Mouse (Mus musculus) intestine, embryonic 16.5 days (tissue): ENCODE results near the gene Rasl11a. TPM values are rescaled to one million over a fixed set of nuclear protein-coding genes. Genes with fewer than 3 reads are reported as not detected.

ENCODE experiments used
- ATAC-seq: fragments of 200-750 bp; cut with Nextera tagmentation; 2 replicates; pipeline ENCODE4 v1.8.0; 2017; ENCODE audit warnings: moderate TSS enrichment, moderate library complexity
- H3K27ac ChIP-seq: fragments of 300-500 bp; sonication (generic); 2 replicates; pipeline ENCODE4 v1.5.1; 2014; ENCODE audit warnings: mild to moderate bottlenecking, low read length
- H3K27me3 ChIP-seq: fragments of 300-500 bp; sonication (generic); replicated peaks from 2 replicates; pipeline ENCODE4 v1.6.1; 2014; ENCODE audit warnings: low read length, control low read depth, mixed read lengths; ENCODE audit not compliant: control insufficient read depth, insufficient read depth
- H3K36me3 ChIP-seq: fragments of 300-500 bp; sonication (generic); 2 replicates; pipeline ENCODE4 v1.6.1; 2014; ENCODE audit warnings: low read length, control low read depth; ENCODE audit not compliant: control insufficient read depth, insufficient read depth
- H3K4me1 ChIP-seq: fragments of 300-500 bp; sonication (generic); 2 replicates; pipeline ENCODE4 v1.6.1; 2014; ENCODE audit warnings: low read length, control low read depth, mixed read lengths; ENCODE audit not compliant: control insufficient read depth, insufficient read depth
- H3K4me2 ChIP-seq: fragments of 300-500 bp; sonication (generic); 2 replicates; pipeline ENCODE4 v1.6.1; 2014; ENCODE audit warnings: low read depth, low read length, control low read depth
- H3K4me3 ChIP-seq: fragments of 300-500 bp; sonication (generic); 2 replicates; pipeline ENCODE4 v1.5.1; 2014; ENCODE audit warnings: mild to moderate bottlenecking, low read length
- H3K9ac ChIP-seq: fragments of 300-500 bp; sonication (generic); 2 replicates; pipeline ENCODE4 v1.6.1; 2014; ENCODE audit warnings: low read depth, low read length
- H3K9me3 ChIP-seq: fragments of 300-500 bp; sonication (generic); 2 replicates; pipeline ENCODE4 v1.6.1; 2016; ENCODE audit warnings: low read length, control low read depth; ENCODE audit not compliant: control insufficient read depth
- WGBS: fragments of 180-500 bp; shearing (Covaris S2); extraction: QIAGEN DNeasy Blood & Tissue Kit; methylation state at CpG from one replicate; pipeline ENCODE4 v1.1.7; 2014; 5-methylcytosine and 5-hydroxymethylcytosine counted together
- polyA plus RNA-seq: library from polyadenylated mRNA; unstranded; fragments of >200 nt; fragmentation: Nextera tagmentation; extraction: Ambion mirVana; gene quantifications from 2 replicates; pipeline ENCODE4 v1.2.1, GENCODE M21; 2015

The Rasl11a gene
- 26.5 and 28.3 TPM in 2 replicates for polyA plus RNA-seq

- H3K9ac ChIP-seq, result peak within 1 kb of the TSS; percentile 72
- no peaks in the 10 kb centered on the region for H3K9me3 ChIP-seq
- WGBS, result under 1% methylated on average over 37 of the region's 40 CpGs
- peak within 1 kb of the TSS; percentile 76 for H3K4me3 ChIP-seq
- H3K4me2 ChIP-seq, result peak within 1 kb of the TSS; percentile 97
- H3K27me3 ChIP-seq, result no peaks in the 10 kb centered on the region
- peak; percentile 94 for ATAC-seq
- no peaks in the 10 kb centered on the region for H3K36me3 ChIP-seq
- H3K4me1 ChIP-seq, result peaks cover 19% of the 10 kb centered on the region
- H3K27ac ChIP-seq, result peak within 1 kb of the TSS; percentile 77
Measured at GRCm38 (mm10) chr5:146844945-146845365, at the start of gene Rasl11a. Rasl11a (plus strand) TSS chr5:146845071.

- no peak for ATAC-seq
- no peak overlapping the region for H3K4me2 ChIP-seq
- H3K4me1 ChIP-seq, result peaks cover 30% of the 10 kb centered on the region
- H3K9ac ChIP-seq, result no peak overlapping the region
- H3K36me3 ChIP-seq, result no peaks in the 10 kb centered on the region
- no peaks in the 10 kb centered on the region for H3K9me3 ChIP-seq
- no peak overlapping the region for H3K27ac ChIP-seq
- H3K4me3 ChIP-seq, result no peak overlapping the region
- WGBS, result 83% methylated on average over 13 of the region's 13 CpGs
- H3K27me3 ChIP-seq, result no peaks in the 10 kb centered on the region
Measured at GRCm38 (mm10) chr5:146795728-146796127, 49.1 kb upstream of the Rasl11a start.

- H3K9ac ChIP-seq, result no peak overlapping the region
- 56% methylated on average over 9 of the region's 9 CpGs for WGBS
- H3K27ac ChIP-seq, result no peak overlapping the region
- H3K9me3 ChIP-seq, result no peaks in the 10 kb centered on the region; the same call in 1 of the 2 replicates
- no peaks in the 10 kb centered on the region for H3K36me3 ChIP-seq
- H3K4me1 ChIP-seq, result peaks cover 7% of the 10 kb centered on the region
- no peaks in the 10 kb centered on the region for H3K27me3 ChIP-seq
- H3K4me3 ChIP-seq, result no peak overlapping the region
- ATAC-seq, result no peak
- H3K4me2 ChIP-seq, result no peak overlapping the region
Measured at GRCm38 (mm10) chr5:146798031-146798430, 46.8 kb upstream of the Rasl11a start.

- no peak overlapping the region for H3K9ac ChIP-seq
- H3K36me3 ChIP-seq, result no peaks in the 10 kb centered on the region
- ATAC-seq, result no peak
- H3K4me2 ChIP-seq, result no peak overlapping the region
- no peaks in the 10 kb centered on the region; the same call in 1 of the 2 replicates for H3K9me3 ChIP-seq
- H3K4me3 ChIP-seq, result no peak overlapping the region
- WGBS, result 74% methylated on average over 8 of the region's 8 CpGs
- H3K4me1 ChIP-seq, result no peaks in the 10 kb centered on the region
- H3K27ac ChIP-seq, result no peak overlapping the region
- H3K27me3 ChIP-seq, result no peaks in the 10 kb centered on the region
Measured at GRCm38 (mm10) chr5:146806004-146806430, 38.9 kb upstream of the Rasl11a start.

- 75% methylated on average over 5 of the region's 5 CpGs for WGBS
- no peak overlapping the region for H3K9ac ChIP-seq
- H3K4me2 ChIP-seq, result no peak overlapping the region
- H3K27ac ChIP-seq, result no peak overlapping the region
- H3K4me3 ChIP-seq, result no peak overlapping the region
- H3K36me3 ChIP-seq, result no peaks in the 10 kb centered on the region
- no peaks in the 10 kb centered on the region for H3K4me1 ChIP-seq
- no peaks in the 10 kb centered on the region for H3K9me3 ChIP-seq
- ATAC-seq, result no peak
- H3K27me3 ChIP-seq, result no peaks in the 10 kb centered on the region
Measured at GRCm38 (mm10) chr5:146809951-146810350, 34.9 kb upstream of the Rasl11a start.

GRCm38 (mm10) chr5:146812866-146813265 lies 32.0 kb upstream of the Rasl11a start:
- no peaks in the 10 kb centered on the region for H3K4me1 ChIP-seq
- H3K27ac ChIP-seq, result no peak overlapping the region
- H3K36me3 ChIP-seq, result no peaks in the 10 kb centered on the region
- H3K4me3 ChIP-seq, result no peak overlapping the region
- WGBS, result 90% methylated on average over 5 of the region's 5 CpGs
- no peak overlapping the region for H3K4me2 ChIP-seq
- no peaks in the 10 kb centered on the region for H3K9me3 ChIP-seq
- ATAC-seq, result no peak
- no peaks in the 10 kb centered on the region for H3K27me3 ChIP-seq
- no peak overlapping the region for H3K9ac ChIP-seq

GRCm38 (mm10) chr5:146813421-146813820 lies 31.4 kb upstream of the Rasl11a start:
- no peaks in the 10 kb centered on the region for H3K4me1 ChIP-seq
- no peak for ATAC-seq
- 92% methylated on average over 4 of the region's 4 CpGs for WGBS

GRCm38 (mm10) chr5:146815394-146815793 lies 29.5 kb upstream of the Rasl11a start:
- H3K27me3 ChIP-seq, result no peaks in the 10 kb centered on the region
- ATAC-seq, result no peak

More at GRCm38 (mm10) chr5:146813421-146813820, 31.4 kb upstream of the Rasl11a start:
- no peak overlapping the region for H3K4me2 ChIP-seq
- H3K27ac ChIP-seq, result no peak overlapping the region
- no peaks in the 10 kb centered on the region for H3K27me3 ChIP-seq
- no peaks in the 10 kb centered on the region for H3K9me3 ChIP-seq
- H3K36me3 ChIP-seq, result no peaks in the 10 kb centered on the region
- H3K4me3 ChIP-seq, result no peak overlapping the region
- no peak overlapping the region for H3K9ac ChIP-seq

GRCm38 (mm10) chr5:146817583-146817982 lies 27.3 kb upstream of the Rasl11a start:
- Histone ChIP-seq H3K4me2 (no peak overlapping the region), H3K27ac (no peak overlapping the region), H3K9ac (no peak overlapping the region), H3K27me3 (no peaks in the 10 kb centered on the region), H3K4me3 (no peak overlapping the region), H3K9me3 (no peaks in the 10 kb centered on the region), H3K4me1 (no peaks in the 10 kb centered on the region), H3K36me3 (no peaks in the 10 kb centered on the region)
- 84% methylated on average over 8 of the region's 8 CpGs for WGBS
- ATAC-seq, result no peak

More at GRCm38 (mm10) chr5:146815394-146815793, 29.5 kb upstream of the Rasl11a start:
- Histone ChIP-seq H3K9me3 (no peaks in the 10 kb centered on the region), H3K27ac (no peak overlapping the region), H3K9ac (no peak overlapping the region), H3K36me3 (no peaks in the 10 kb centered on the region), H3K4me2 (no peak overlapping the region), H3K4me3 (no peak overlapping the region), H3K4me1 (no peaks in the 10 kb centered on the region)
- 80% methylated on average over 4 of the region's 4 CpGs for WGBS
